Mouse (Mus musculus) kidney, adult 2 months (tissue): ENCODE measurements around the gene Atp13a2.

Experiments used
- CTCF ChIP-seq: fragments of 200-500 bp; conservative IDR thresholded peaks from 2 replicates; pipeline ENCODE4 v1.5.1; 2011; ENCODE audit warnings: low read depth, mild to moderate bottlenecking, control low read depth, low read length, moderate library complexity, mixed read lengths; ENCODE audit not compliant: insufficient read depth, insufficient read length
- POLR2A ChIP-seq: fragments of 200-500 bp; IDR thresholded peaks from one replicate; pipeline ENCODE4 v1.6.1; 2011; ENCODE audit warnings: low read depth, low read length, control low read depth

GRCm38 (mm10) chr4:140967386-140968159, 19.1 kb upstream of the Atp13a2 start:
- no peak for TF ChIP-seq CTCF
- no peak for TF ChIP-seq POLR2A
